Mouse (Mus musculus) CH12.LX (cell line): ENCODE measurements around the gene Golim4. TPM values are rescaled to one million over a fixed set of nuclear protein-coding genes. Genes with fewer than 3 reads are reported as not detected.

Source experiments
- DNase-seq: peaks from one replicate; pipeline ENCODE4 v3.0.0-alpha.2; 2013; ENCODE audit errors: extremely low read depth
- H3K27ac ChIP-seq: 2 replicates; pipeline ENCODE4 v1.5.1; 2012; ENCODE audit warnings: low read depth, mild to moderate bottlenecking, control low read depth, moderate library complexity; ENCODE audit not compliant: insufficient read depth
- H3K27me3 ChIP-seq: replicated peaks from 2 replicates; pipeline ENCODE3; 2012; ENCODE audit warnings: inconsistent platforms
- H3K36me3 ChIP-seq, 2 experiments: replicated peaks in 1 of 2; 2 replicates each; pipeline versions ENCODE3 to v1.6.1; 2012; ENCODE audit warnings: inconsistent platforms in 1 of 2, low read length in 1 of 2, mild to moderate bottlenecking in 1 of 2, mixed read lengths in 1 of 2, moderate library complexity in 1 of 2; ENCODE audit not compliant: control insufficient read depth in 1 of 2, insufficient read depth in 1 of 2
- H3K4me1 ChIP-seq, 2 experiments: 2 replicates each; pipeline ENCODE4 v1.6.1; 2012; ENCODE audit warnings: inconsistent platforms in 1 of 2, moderate library complexity in 1 of 2; ENCODE audit not compliant: insufficient read depth in 2 of 2, control insufficient read depth in 1 of 2
- H3K4me2 ChIP-seq: 2 replicates; pipeline ENCODE4 v1.6.1; 2012; ENCODE audit warnings: low read depth, mild to moderate bottlenecking, control low read depth; ENCODE audit not compliant: poor library complexity, insufficient read depth, severe bottlenecking
- H3K4me3 ChIP-seq, 3 experiments: fragments of 150-350 bp in 1 of 3; sonication (generic) in 1 of 3; replicated peaks in 1 of 3; 2 replicates each; pipeline versions ENCODE3 to v1.5.1; 2011 to 2012; ENCODE audit warnings: low read depth in 2 of 3, low read length in 2 of 3, mild to moderate bottlenecking in 2 of 3, moderate library complexity in 2 of 3, control low read depth in 1 of 3, improper control_type of control experiment in 1 of 3, inconsistent platforms in 1 of 3, mixed read lengths in 1 of 3; ENCODE audit not compliant: poor library complexity in 1 of 3
- H3K79me2 ChIP-seq: replicated peaks from 2 replicates; pipeline ENCODE4 v1.6.1; 2012; ENCODE audit warnings: mild to moderate bottlenecking, moderate library complexity; ENCODE audit not compliant: control insufficient read depth, poor library complexity, insufficient read depth, severe bottlenecking; ENCODE audit errors: extremely low read depth
- H3K9ac ChIP-seq: 2 replicates; pipeline ENCODE4 v1.6.1; 2012; ENCODE audit warnings: low read depth, mild to moderate bottlenecking, control low read depth, moderate library complexity; ENCODE audit not compliant: insufficient read depth
- H3K9me3 ChIP-seq: replicated peaks from 2 replicates; pipeline ENCODE3; 2012; ENCODE audit warnings: low read length, inconsistent platforms, mixed read lengths
- CTCF ChIP-seq, 2 experiments: IDR thresholded peaks in 1 of 2; conservative IDR thresholded peaks in 1 of 2; 2 replicates each; pipeline ENCODE4 v1.5.1; 2011 to 2012; ENCODE audit warnings: low read depth in 2 of 2, low read length in 2 of 2, improper control_type of control experiment in 1 of 2, inconsistent platforms in 1 of 2, mild to moderate bottlenecking in 1 of 2, moderate library complexity in 1 of 2
- E2F4 ChIP-seq: IDR thresholded peaks from 2 replicates; pipeline ENCODE4 v1.6.1; 2011; ENCODE audit warnings: low read depth, low read length, improper control_type of control experiment; ENCODE audit not compliant: insufficient replicate concordance
- EP300 ChIP-seq: IDR thresholded peaks from 2 replicates; pipeline ENCODE4 v1.6.1; 2011; ENCODE audit warnings: low read length, improper control_type of control experiment
- ETS1 ChIP-seq: conservative IDR thresholded peaks from 2 replicates; pipeline ENCODE4 v1.6.1; 2012; ENCODE audit warnings: low read depth, mild to moderate bottlenecking, inconsistent platforms, low read length, improper control_type of control experiment, moderate library complexity
- GABPA ChIP-seq: IDR thresholded peaks from 2 replicates; pipeline ENCODE4 v1.6.1; 2012; ENCODE audit warnings: low read depth, low read length, improper control_type of control experiment, inconsistent platforms; ENCODE audit not compliant: insufficient replicate concordance
- IRF4 ChIP-seq: IDR thresholded peaks from 2 replicates; pipeline ENCODE4 v1.6.1; 2014; ENCODE audit warnings: low read depth, mild to moderate bottlenecking, inconsistent platforms, low read length, improper control_type of control experiment
- JUND ChIP-seq: conservative IDR thresholded peaks from 2 replicates; pipeline ENCODE4 v1.6.1; 2011; ENCODE audit warnings: low read depth, low read length, improper control_type of control experiment
- KAT2A ChIP-seq: IDR thresholded peaks from 2 replicates; pipeline ENCODE4 v1.6.1; 2012; ENCODE audit warnings: low read length, improper control_type of control experiment, inconsistent platforms; ENCODE audit not compliant: insufficient replicate concordance
- MAFK ChIP-seq: IDR thresholded peaks from 2 replicates; pipeline ENCODE4 v1.6.1; 2011; ENCODE audit warnings: low read length, improper control_type of control experiment; ENCODE audit not compliant: insufficient replicate concordance
- MAX ChIP-seq: IDR thresholded peaks from 2 replicates; pipeline ENCODE4 v1.6.1; 2011; ENCODE audit warnings: low read length, improper control_type of control experiment
- MXI1 ChIP-seq: IDR thresholded peaks from 2 replicates; pipeline ENCODE4 v1.6.1; 2011; ENCODE audit warnings: mild to moderate bottlenecking, low read depth, low read length, improper control_type of control experiment
- MYC ChIP-seq: IDR thresholded peaks from 2 replicates; pipeline ENCODE4 v1.6.1; 2011; ENCODE audit warnings: low read depth, mild to moderate bottlenecking, improper control_type of control experiment, low read length
- NELFE ChIP-seq: IDR thresholded peaks from 2 replicates; pipeline ENCODE4 v1.6.1; 2011; ENCODE audit warnings: low read depth, low read length, improper control_type of control experiment
- POLR2A ChIP-seq: IDR thresholded peaks from 2 replicates; pipeline ENCODE4 v1.6.1; 2011; ENCODE audit warnings: low read depth, mild to moderate bottlenecking, improper control_type of control experiment, low read length
- POLR2AphosphoS2 ChIP-seq: IDR thresholded peaks from 2 replicates; pipeline ENCODE4 v1.6.1; 2011; ENCODE audit warnings: low read depth, low read length, improper control_type of control experiment
- SIN3A ChIP-seq: IDR thresholded peaks from 2 replicates; pipeline ENCODE4 v1.6.1; 2012; ENCODE audit warnings: low read length, improper control_type of control experiment, inconsistent platforms
- SMC3 ChIP-seq: IDR thresholded peaks from 2 replicates; pipeline ENCODE4 v1.6.1; 2011; ENCODE audit warnings: low read depth, low read length, improper control_type of control experiment
- TBP ChIP-seq: conservative IDR thresholded peaks from 2 replicates; pipeline ENCODE4 v1.6.1; 2011; ENCODE audit warnings: low read depth, low read length, improper control_type of control experiment
- TCF12 ChIP-seq: IDR thresholded peaks from 2 replicates; pipeline ENCODE4 v1.6.1; 2014; ENCODE audit warnings: low read depth, mild to moderate bottlenecking, inconsistent platforms, low read length, improper control_type of control experiment
- UBTF ChIP-seq: IDR thresholded peaks from 2 replicates; pipeline ENCODE4 v1.6.1; 2012; ENCODE audit warnings: low read depth, mild to moderate bottlenecking, inconsistent platforms, low read length, improper control_type of control experiment, moderate library complexity
- USF1 ChIP-seq: IDR thresholded peaks from 2 replicates; pipeline ENCODE4 v1.6.1; 2014; ENCODE audit warnings: low read depth, mild to moderate bottlenecking, inconsistent platforms, low read length, improper control_type of control experiment
- USF2 ChIP-seq: conservative IDR thresholded peaks from 2 replicates; pipeline ENCODE4 v1.6.1; 2011; ENCODE audit warnings: low read depth, low read length, improper control_type of control experiment
- ZC3H11A ChIP-seq: IDR thresholded peaks from 2 replicates; pipeline ENCODE4 v1.6.1; 2012; ENCODE audit warnings: low read depth, mild to moderate bottlenecking, inconsistent platforms, low read length, improper control_type of control experiment
- ZKSCAN1 ChIP-seq: IDR thresholded peaks from 2 replicates; pipeline ENCODE4 v1.6.1; 2012; ENCODE audit warnings: low read depth, inconsistent platforms, low read length, improper control_type of control experiment, borderline replicate concordance
- ZMIZ1 ChIP-seq: IDR thresholded peaks from 2 replicates; pipeline ENCODE4 v1.6.1; 2012; ENCODE audit warnings: low read depth, mild to moderate bottlenecking, inconsistent platforms, low read length, improper control_type of control experiment
- ZNF384 ChIP-seq: IDR thresholded peaks from 2 replicates; pipeline ENCODE4 v1.6.1; 2012; ENCODE audit warnings: low read depth, low read length, improper control_type of control experiment, inconsistent platforms
- dilution Hi-C: fragments of 300-500 bp; cut with MboI; formaldehyde crosslinking; loops from 2 replicates; pipeline ENCODE4 v1.14.3; 2020; ENCODE audit warnings: low sequenced_read_pairs; ENCODE audit not compliant: extremely low pct_unique_long_range_greater_than_20kb, extremely low pct_ligation_motif_present
- in situ Hi-C: fragments of 300-500 bp; cut with MboI; formaldehyde crosslinking; loops from 3 replicates; pipeline ENCODE4 v1.14.3; 2019; ENCODE audit warnings: low sequenced_read_pairs, low pct_ligation_motif_present, low pct_unique_long_range_greater_than_20kb, mixed read lengths
- polyA plus RNA-seq: library from polyadenylated mRNA; unstranded; fragments of >175 nt; gene quantifications from 2 replicates; pipeline ENCODE4 v1.2.1, GENCODE M21; 2012; ENCODE audit warnings: low read depth; ENCODE audit not compliant: insufficient read length
- total RNA-seq, 2 experiments: library from RNA; depleted of rRNA; stranded (reverse); fragments of 300-350 nt in 1 of 2; fragments of >200 nt in 1 of 2; gene quantifications; 2 replicates each; pipeline ENCODE4 v1.2.3; 2012 to 2014

The Golim4 gene
- total and polyA plus RNA-seq, 3 experiments, result 0.04 to 0.16 TPM; not detected in 1

- H3K27ac ChIP-seq, result no peak overlapping the region
- in situ Hi-C loops, result no loop called here
- peaks cover 12% of the 10 kb centered on the region for H3K9me3 ChIP-seq
- H3K79me2 ChIP-seq, result no peaks in the 10 kb centered on the region
- no peak for DNase-seq
- no peak overlapping the region for H3K4me3 ChIP-seq
- dilution Hi-C loops, result no loop called here
- TF ChIP-seq GABPA (no peak), USF1 (no peak), SMC3 (no peak), USF2 (no peak), IRF4 (no peak), UBTF (no peak), ZNF384 (no peak), ZMIZ1 (no peak), ZC3H11A (no peak), NELFE (no peak), MAX (no peak), ZKSCAN1 (no peak), E2F4 (no peak), EP300 (no peak), SIN3A (no peak), MAFK (no peak), TCF12 (no peak), TBP (no peak), JUND (no peak), KAT2A (no peak)
- no peaks in the 10 kb centered on the region for H3K27me3 ChIP-seq
- H3K9ac ChIP-seq, result no peak overlapping the region
- H3K4me1 ChIP-seq, result no peaks in the 10 kb centered on the region
- no peaks in the 10 kb centered on the region for H3K36me3 ChIP-seq
- H3K4me2 ChIP-seq, result no peak overlapping the region
Observed at GRCm38 (mm10) chr3:75955661-75956491, 873 bp downstream of the Golim4 start.

- in situ Hi-C loops, result no loop called here
- H3K4me1 ChIP-seq, result no peaks in the 10 kb centered on the region
- H3K27me3 ChIP-seq, result no peaks in the 10 kb centered on the region
- peaks cover 12% of the 10 kb centered on the region for H3K9me3 ChIP-seq
- no peaks in the 10 kb centered on the region for H3K36me3 ChIP-seq
- no peak for DNase-seq
- H3K79me2 ChIP-seq, result no peaks in the 10 kb centered on the region
- no peak for TF ChIP-seq POLR2A
- TF ChIP-seq SIN3A, result no peak
- TF ChIP-seq TCF12, result no peak
- no peak for TF ChIP-seq CTCF (conservative IDR thresholded peaks at IDR 0.05 in 1 of 2, IDR thresholded peaks at IDR 0.05 in 1 of 2; ENCODE audit: low read depth in 2 of 2, low read length in 2 of 2)
- TF ChIP-seq ETS1, result no peak
- no peak for TF ChIP-seq USF2
- TF ChIP-seq MXI1, result no peak
- no peak for TF ChIP-seq EP300
- no peak for TF ChIP-seq MYC
- TF ChIP-seq ZKSCAN1, result no peak
- no peak for TF ChIP-seq POLR2AphosphoS2
- no peak for TF ChIP-seq NELFE
- no peak for TF ChIP-seq ZC3H11A
- H3K27ac ChIP-seq, result no peak overlapping the region
- H3K4me2 ChIP-seq, result no peak overlapping the region
- dilution Hi-C loops, result no loop called here
- no peak overlapping the region for H3K9ac ChIP-seq
- H3K4me3 ChIP-seq, result no peak overlapping the region
Observed at GRCm38 (mm10) chr3:75954185-75954584, 2.6 kb downstream of the Golim4 start.
